Mouse (Mus musculus) Muller cell, postnatal 12 days (primary cell): ENCODE measurements around the gene Ptpn5.
A peak's percentile ranks its signal among the peaks of the same experiment; 100 is the strongest.

Experiments
- DNase-seq: peaks from one replicate; pipeline ENCODE4 v3.0.0-alpha.2; 2015; ENCODE audit errors: inconsistent ontology term

The Ptpn5 gene

DNA sequence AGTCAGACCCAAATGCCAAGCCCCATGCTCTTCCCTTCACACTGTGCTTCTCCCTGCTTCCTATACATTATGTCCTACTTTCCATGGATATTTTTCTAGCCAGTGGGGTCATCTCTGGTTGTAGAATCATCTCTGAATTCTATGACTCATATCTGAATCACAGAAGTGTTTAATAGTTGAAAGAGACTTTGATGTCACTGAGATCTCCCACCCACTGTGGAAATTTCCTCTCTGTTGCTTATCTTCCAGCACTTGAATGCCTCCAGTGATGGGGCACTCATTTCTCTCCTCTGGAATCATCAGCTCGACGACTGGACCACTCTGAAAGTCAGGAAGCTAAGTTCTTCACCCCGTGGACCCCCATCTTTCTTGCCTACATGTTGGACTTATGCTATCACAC lies 22.4 kb downstream of the Ptpn5 start:
- no peak for DNase-seq

GRCm38 (mm10) chr7:47110511-47110910 lies 23.0 kb downstream of the Ptpn5 start:
- DNase-seq, result peak; percentile 77

DNA sequence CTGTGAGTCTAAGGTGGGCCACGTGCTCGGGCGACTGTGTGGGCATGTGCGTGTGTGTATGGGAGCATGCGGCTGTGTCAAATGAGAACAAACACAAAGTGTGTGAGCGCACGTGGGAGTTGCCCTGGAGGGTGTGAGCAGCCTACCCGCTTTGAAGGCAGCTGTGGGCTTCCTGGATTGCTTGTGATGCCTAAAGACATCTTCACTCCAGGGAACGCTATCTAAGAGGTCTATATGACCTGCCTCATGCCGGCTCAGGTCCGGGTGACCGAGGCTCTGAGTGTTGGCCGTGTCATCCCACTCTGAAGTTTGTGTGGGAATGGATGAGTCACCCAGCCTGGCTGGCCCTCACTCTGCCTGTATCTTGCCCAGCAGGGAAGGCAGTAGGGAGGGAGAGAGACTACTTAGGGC lies 24.7 kb downstream of the Ptpn5 start:
- peak; percentile 41 for DNase-seq

GRCm38 (mm10) chr7:47106949-47107348 lies 26.5 kb downstream of the Ptpn5 start:
- no peak for DNase-seq

DNA sequence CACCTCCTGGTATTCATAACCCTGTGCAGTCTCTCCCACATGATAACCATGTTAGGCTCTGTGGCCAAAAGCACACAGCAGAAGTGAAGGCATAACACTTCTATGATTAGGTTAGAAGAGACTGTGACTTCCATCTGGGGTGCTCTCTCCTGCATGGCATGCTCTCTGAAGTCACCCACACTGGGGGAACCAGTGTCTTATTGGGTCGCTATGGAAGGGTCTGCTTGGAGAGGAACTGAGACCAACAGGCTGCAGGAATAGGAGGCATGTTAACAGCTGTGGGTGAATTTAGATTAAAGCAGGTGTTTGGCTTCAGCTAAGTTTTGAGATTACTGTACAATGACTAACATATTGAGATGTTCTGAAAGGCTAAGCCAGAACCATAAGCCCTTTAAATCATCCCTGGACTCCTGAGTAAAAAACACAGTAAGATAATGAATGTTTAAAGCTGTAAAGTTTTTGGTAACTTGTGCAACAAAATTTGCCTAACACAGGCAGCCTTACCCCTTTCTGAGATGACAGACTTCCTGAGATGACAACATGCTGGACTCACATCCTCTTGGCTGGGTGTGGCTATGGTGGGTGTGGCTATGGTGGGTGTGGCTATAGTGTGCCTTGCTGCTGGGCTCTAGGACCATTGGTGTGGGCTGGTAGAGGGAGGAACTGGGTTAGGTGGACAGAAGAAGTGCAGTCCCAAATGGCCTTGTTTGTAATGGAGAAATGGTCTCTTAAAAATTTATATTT lies 29.6 kb downstream of the Ptpn5 start:
- DNase-seq, result no peak

GRCm38 (mm10) chr7:47102970-47103369 lies 30.5 kb downstream of the Ptpn5 start:
- DNase-seq, result no peak

- DNase-seq, result peak; percentile 52
These were observed 32.9 kb downstream of the Ptpn5 start for GRCm38 (mm10) chr7:47100615-47101014.

DNA sequence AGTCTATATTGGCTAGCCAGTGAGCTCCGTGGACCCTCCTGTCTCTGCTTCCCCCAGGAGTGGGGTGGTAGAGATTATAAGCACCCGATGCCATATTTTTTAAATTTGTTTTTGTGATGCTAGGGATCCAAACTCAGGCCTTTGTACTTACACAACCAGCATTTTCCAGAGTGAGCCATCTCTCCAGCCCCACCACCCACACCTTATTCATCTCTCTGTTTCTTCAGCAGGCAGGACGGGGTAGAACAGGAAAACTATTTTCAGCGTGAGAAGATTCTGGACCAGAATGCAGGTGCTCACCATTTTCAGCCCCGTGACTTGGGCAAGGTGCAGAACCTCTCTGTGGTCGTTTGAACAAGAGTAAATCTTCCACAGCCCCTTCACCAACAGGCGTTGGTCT lies 34.2 kb downstream of the Ptpn5 start:
- DNase-seq, result no peak

- DNase-seq, result peak; percentile 12
These were observed 35.4 kb downstream of the Ptpn5 start for GRCm38 (mm10) chr7:47098044-47098443.

GRCm38 (mm10) chr7:47094969-47095368 lies 38.5 kb downstream of the Ptpn5 start:
- no peak for DNase-seq

GRCm38 (mm10) chr7:47093935-47094334 lies 39.5 kb downstream of the Ptpn5 start:
- no peak for DNase-seq

DNA sequence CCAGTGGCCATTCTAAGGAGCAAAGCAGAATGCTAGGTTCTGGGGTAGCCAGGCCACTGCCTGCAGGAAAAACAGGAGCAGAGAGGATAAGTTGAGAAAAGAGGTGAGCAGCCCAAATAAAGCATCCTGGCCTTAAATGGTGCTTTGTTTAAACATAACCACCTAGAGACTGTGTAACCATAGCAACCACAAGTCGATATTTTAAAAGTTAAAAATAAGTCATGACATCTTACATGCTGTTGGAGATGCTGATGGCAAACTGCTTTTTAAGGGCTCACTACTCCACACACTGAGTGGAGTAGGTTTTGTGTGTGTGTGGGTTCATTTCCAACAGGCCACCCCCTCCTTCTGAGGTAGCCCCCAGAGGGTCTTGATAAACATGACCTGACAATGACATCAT lies 48.4 kb downstream of the Ptpn5 start:
- DNase-seq, result no peak

GRCm38 (mm10) chr7:47081277-47081676 lies 52.2 kb downstream of the Ptpn5 start:
- peak; percentile 35 for DNase-seq

DNA sequence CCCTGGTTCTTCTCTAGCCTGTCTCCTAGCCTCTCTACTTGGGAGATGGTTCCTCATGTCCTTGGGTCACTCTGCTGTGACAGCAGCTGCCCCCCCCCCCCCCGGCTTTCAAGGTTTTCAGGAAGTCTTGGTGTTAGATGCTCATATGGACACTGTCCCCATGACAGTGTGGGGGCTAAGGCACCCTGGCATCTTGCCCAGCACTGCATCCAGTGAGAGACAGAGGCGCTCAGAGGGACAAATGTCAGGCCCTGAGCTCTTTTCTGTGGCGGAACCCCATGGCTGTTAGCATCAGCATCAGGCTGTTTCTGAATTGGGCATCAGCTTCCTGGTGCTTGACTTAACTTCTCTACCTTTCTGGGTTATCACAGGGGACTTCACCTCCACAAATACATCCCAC lies 52.6 kb downstream of the Ptpn5 start:
- DNase-seq, result no peak

DNA sequence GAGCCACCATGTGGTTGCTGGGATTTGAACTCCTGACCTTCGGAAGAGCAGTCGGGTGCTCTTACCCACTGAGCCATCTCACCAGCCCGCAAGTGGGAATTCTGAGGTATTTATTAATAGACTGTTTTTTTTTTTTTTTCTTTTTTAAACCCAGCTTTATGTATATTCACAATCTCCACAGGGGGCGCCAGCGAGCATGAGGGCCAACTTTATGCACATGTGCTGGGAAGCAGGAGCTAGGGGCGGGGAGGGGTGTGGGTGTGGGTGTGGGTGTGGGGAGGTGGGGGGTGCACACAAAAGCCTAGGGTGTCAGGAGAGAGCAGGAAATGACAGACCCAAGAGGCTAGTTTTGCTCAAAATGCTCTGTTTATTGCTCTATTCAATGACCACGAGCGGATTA lies 56.0 kb downstream of the Ptpn5 start:
- no peak for DNase-seq

DNA sequence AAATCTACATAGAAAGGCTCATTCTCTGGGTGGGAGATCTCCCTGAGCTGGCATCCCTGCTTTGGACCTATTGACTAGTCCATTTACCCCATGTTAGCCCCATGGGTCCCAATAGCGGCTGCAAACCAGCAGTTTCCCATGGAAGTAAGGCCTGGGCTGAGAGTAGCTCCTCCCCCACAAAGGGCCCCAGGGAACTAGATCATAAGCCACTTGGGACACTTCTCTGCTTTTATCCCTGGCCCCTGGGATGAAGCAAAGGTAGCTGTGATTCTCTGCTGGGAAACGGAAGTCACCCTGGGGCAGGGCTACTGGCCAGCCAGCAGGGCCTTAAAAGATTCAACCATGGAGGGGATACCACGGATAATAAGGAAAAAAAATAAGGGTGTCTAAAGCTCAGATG lies 56.8 kb downstream of the Ptpn5 start:
- DNase-seq, result no peak

GRCm38 (mm10) chr7:47076193-47076592 lies 57.3 kb downstream of the Ptpn5 start:
- DNase-seq, result no peak

DNA sequence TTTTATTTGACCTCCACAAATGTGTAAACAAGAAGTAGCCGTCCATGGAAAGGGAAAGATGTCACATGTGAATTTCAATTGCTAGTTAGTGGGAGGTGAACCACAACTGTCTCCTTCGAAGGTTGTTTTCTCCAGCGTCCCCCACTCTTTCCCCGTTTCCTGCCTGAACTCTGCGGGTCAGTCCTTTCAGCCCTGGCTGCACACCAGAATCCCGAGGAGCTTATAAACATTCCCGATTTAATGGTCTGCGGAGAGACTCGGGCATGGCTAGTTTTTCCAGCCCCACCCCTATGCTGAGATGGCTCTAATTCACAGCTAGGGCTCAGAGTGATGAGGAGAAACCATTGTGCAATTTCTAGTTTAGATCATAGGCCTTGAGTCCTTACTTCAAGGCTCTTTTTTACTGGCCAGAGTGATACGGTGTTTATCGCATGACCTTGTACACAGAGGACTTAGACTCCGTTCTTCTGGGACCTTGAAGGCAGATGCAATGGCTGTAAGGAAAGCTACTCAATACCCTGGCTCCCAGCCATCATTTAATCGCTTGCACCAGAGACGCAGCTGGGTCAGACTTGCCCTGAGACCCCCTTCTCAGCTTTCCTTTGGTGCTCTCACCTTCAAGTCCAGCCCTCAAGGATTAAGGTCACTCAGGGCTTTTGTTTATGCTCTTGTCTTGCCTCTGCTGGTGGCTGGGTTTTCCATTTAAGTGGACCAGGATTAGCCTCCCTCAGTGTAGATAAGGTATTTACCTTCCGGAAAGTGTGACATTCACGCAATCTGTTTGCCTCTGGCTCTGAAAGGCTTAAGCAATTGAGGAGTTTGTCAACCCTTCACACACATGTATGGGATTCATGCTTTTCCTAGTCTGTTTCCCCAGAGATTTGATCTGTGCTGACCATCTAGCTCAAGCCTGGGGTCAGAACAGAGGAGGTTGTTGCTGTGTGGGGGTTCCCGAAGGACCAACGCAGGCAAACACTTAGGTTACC lies 59.7 kb downstream of the Ptpn5 start:
- DNase-seq, result no peak

GRCm38 (mm10) chr7:47072551-47072950 lies 60.9 kb downstream of the Ptpn5 start:
- DNase-seq, result no peak

DNA sequence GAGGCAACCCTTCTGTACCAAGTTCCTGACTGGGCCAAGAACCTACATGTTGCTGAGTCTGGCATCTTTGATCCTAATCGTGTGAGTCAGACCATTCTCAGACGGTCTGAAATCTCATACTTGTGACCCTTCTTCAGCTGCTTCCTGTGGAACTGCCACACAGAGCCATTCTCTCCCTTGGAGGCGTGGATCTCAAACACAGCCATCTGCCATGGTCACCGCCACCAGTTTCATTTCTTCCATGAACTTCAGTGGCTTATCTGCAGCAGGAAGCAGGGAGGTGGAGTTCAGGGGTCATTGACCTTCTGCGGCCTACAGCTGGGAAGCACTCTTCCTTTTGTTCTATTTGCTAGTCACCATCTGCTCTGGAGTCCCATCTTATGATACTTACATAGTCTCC lies 65.6 kb downstream of the Ptpn5 start:
- DNase-seq, result no peak

DNA sequence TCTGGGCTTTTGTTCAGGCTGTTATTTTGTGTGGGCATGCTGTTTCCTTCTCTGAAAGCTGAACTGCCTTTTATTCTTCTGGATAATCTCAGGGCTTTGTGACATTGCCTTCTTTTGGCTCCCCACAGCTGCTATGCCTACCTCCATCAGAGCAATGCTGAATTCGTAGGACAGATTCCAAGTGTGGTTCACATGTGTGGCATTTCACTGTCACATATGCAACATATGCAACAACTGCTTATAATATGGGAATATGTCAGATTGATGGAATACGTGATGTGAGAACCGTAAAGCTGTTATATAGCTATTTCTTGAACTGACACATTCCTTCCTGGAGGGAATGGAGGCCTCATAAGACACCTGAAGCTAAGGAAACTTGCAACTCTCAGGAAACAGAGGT lies 66.5 kb downstream of the Ptpn5 start:
- DNase-seq, result no peak

- DNase-seq, result no peak
These were observed 71.9 kb downstream of the Ptpn5 start for GRCm38 (mm10) chr7:47061560-47061959.

DNA sequence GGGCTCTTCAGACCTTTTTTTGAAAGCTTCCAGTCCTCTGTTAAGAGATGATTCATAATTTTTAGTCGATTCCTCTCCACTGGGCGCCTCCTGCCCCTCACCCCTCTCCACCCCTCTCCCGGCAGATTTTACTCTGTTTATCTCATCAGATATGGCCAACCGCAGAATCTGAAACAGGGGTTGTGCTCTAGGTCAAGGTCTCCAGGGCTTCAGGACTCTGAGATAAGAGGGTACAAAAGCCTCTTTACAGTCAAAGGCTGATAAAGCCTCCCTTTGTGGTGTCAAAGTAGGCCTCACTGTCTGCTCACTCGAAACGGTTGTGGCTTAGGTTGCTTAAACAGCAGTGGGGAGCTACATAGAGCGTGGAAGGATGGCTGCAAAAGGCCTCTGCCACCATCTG lies 74.1 kb downstream of the Ptpn5 start:
- DNase-seq, result no peak
